Mouse (Mus musculus): ENCODE measurements around the gene BC048562.
A peak's percentile ranks its signal among the peaks of the same experiment; 100 is the strongest.

BC048562 gene

GRCm38 (mm10) chr9:108436182-108436581 lies at the start of gene BC048562:
BC048562 (plus strand) TSS chr9:108436482.
- DNase-seq (ENCODE audit: low spot score): no peak

DNA sequence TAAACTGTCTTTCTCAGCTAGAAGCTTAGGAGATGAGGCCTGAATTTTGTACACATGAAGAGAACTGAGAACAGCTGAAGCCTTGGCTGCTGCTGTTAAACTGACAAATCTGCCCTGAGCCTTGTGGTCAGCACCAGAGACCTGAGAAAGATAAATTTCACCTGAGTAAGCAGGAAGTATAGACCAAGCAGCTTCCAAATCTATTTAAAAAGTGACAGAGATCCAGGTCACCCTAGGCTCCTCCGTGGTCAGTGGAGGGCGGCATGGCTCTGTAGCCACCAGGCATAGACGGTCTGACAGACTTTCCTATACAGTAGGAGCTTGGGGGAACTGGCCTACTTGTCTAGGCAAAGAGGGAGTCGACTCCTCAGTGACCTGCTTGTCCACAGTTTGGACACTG lies 49.5 kb upstream of the BC048562 start:
- no peak for DNase-seq (ENCODE audit: low spot score)

DNA sequence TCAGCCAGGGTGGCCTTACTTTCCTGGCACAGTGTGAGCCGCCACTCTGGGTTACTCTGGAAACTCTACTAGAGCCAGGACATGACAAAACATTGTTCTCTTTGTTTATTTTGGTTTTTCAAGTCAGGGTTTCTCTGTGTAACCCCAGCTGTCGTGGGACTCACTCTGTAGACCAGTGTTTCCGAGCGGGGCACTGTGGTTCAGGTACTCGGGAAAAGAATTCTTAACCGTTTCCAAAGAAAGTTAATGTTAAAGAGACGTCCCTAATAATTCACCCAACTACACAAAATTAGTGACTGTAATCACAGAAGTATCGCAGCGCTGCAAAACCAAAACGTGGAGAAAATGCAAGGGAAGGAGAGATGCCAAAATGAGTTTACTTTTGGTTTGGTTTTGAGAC lies 47.7 kb upstream of the BC048562 start:
- no peak for DNase-seq (ENCODE audit: low spot score)

DNA sequence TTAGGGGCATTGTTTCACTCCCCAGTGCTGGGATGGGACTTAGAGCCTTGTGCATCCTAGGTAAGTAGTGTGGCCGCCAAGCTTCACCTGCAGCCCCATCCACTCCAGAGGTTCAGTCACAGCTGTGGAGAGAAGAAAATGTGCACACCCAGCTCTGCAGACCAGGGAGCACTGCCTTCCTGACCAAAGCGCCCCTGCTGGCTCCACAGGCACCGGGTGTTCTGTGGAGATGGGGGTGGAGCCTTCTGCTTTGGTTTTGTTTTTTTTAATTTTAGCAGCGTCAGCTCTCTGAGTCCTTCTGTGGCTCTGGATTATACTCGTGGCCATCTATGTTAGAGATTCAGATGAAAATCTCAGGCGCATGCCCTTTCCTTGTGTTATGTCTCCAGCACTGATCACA lies 47.1 kb upstream of the BC048562 start:
- DNase-seq (ENCODE audit: low spot score): no peak

DNA sequence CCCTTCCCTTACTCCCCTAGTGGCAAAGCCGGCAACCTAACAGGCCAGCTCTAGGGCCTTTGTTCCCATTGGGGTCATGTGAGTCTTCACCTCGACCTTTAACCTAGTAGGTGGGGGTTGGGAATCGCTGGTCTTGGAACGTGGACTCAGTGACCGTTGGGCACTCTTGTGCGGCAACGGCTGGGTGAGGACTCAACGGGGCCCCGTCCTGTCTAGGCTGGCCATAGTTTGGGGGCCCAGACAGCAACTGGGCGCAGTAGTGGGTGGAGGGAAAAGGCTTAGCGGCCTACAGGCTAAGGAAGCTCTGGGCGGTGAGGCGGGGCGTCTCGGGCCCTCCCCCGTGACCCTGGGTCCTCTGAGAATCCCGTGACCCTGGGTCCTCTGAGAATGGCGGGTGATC lies 43.6 kb upstream of the BC048562 start, which contains the start of gene 1700102P08Rik:
TSS of gene 1700102P08Rik (plus strand) at position 130 of the 400 bp plus-strand sequence.
- peak; percentile 80 for DNase-seq (ENCODE audit: low spot score)

- no peak for DNase-seq (ENCODE audit: low spot score)
Observed at GRCm38 (mm10) chr9:108394191-108394590, 42.1 kb upstream of the BC048562 start.

GRCm38 (mm10) chr9:108395427-108395826 lies 40.9 kb upstream of the BC048562 start:
- no peak for DNase-seq (ENCODE audit: low spot score)

DNA sequence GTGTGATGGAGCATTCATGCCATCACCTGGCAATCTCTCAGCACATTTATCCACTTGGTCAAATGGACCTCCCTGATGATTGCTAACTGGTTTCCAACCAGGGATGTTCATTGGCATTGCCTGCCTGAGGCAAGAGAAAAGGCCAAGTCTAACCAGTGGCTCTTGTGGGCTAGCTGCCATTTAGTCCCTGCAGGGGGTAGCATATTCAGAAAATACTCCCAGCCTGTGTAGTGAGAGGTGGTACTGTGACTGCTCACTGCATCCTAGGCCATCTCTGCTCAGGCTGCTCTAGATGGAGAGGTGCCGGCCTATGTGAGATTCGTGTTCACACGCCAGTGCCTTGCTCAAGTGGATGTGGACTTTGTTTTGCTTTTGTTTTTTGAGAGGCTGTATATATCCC lies 38.0 kb upstream of the BC048562 start:
- no peak for DNase-seq (ENCODE audit: low spot score)

- peak; percentile 60 for DNase-seq (ENCODE audit: low spot score)
Observed at GRCm38 (mm10) chr9:108401186-108401960, 34.9 kb upstream of the BC048562 start.

- DNase-seq (ENCODE audit: low spot score): no peak
Observed at GRCm38 (mm10) chr9:108403081-108403480, 33.2 kb upstream of the BC048562 start.

- DNase-seq (ENCODE audit: low spot score): no peak
Observed at GRCm38 (mm10) chr9:108404451-108404850, 31.8 kb upstream of the BC048562 start.

GRCm38 (mm10) chr9:108409535-108409934 lies 26.7 kb upstream of the BC048562 start:
- no peak for DNase-seq (ENCODE audit: low spot score)

GRCm38 (mm10) chr9:108411381-108411942 lies 24.8 kb upstream of the BC048562 start:
- no peak for DNase-seq (ENCODE audit: low spot score)

GRCm38 (mm10) chr9:108412221-108412620 lies 24.1 kb upstream of the BC048562 start:
- no peak for DNase-seq (ENCODE audit: low spot score)

- DNase-seq (ENCODE audit: low spot score): no peak
Observed at GRCm38 (mm10) chr9:108428384-108428783, 7.9 kb upstream of the BC048562 start, which contains the start of gene Ccdc36. Ccdc36 (minus strand) TSS chr9:108428484.

GRCm38 (mm10) chr9:108431431-108432067 lies 4.7 kb upstream of the BC048562 start:
- DNase-seq (ENCODE audit: low spot score): peak; percentile 87

- no peak for DNase-seq (ENCODE audit: low spot score)
Observed at GRCm38 (mm10) chr9:108439176-108439575, 2.9 kb downstream of the BC048562 start.

DNA sequence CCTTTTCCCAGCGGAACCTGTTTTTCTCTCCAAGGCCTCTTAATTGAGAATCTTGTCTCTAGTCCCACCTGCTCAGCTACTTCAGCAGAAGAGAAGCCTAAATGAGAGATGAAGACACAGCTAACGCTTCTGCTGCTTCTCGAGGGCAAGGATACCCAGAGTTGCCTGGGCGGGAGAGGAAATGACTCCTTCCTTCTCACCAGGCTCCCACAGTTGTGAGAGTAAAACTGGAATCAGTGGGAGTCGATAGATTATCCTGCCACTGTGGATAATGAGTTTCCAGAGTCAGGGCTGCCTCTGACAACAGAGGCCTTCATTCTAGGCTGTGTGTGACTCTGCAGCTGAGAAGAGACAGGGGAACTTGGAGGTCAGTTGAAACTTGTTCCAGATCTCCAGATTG lies 4.2 kb downstream of the BC048562 start:
- no peak for DNase-seq (ENCODE audit: low spot score)

- DNase-seq (ENCODE audit: low spot score): no peak
Observed at GRCm38 (mm10) chr9:108441236-108441919, 5.1 kb downstream of the BC048562 start.

GRCm38 (mm10) chr9:108445125-108445524 lies 8.8 kb downstream of the BC048562 start:
- DNase-seq (ENCODE audit: low spot score): no peak

DNA sequence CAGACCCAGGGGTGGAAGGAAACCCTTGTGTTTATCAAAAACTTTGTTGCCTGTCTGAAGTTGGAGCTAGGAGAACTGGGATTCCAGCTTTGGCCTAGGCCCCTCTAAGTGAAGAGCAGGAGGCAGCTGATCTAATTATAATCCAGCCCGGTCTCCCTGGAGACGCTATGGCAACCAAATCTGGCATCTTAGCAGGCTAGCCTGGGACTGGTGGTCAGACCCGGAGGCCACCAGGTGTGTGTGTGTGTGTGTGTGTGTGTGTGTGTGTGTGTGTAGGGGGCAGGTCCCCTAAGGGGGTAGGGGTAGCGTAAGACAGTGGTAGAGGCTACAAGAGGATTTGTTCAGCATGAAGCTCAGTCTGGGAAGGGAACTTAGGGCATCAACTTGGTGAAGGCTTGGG lies 13.6 kb downstream of the BC048562 start:
- DNase-seq (ENCODE audit: low spot score): no peak
